9 mouse cellular contexts compared by ENCODE assay signal in the genomic region with DNA sequence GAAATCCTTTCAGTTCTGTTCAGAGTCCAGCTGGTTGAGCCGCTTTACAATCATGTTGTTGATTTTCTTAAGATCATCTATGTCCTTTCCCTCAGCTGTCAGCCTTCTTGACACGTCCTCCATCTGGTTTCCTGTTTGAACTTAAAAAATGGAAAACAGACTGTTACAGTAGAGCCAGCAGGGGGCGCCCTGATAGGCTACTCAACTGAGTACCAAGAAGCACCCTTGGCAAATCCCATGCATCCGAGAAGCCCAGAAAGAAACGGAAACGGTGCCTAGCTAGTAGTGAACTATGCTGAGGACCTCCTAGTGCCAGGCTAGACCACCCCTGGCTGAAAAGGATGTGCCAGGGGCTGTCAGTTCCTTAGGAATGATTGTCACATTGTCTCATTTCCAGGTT. TPM values are rescaled to one million over a fixed set of nuclear protein-coding genes. Genes with fewer than 3 reads are reported as not detected.
A peak's percentile ranks its signal among the peaks of the same experiment; 100 is the strongest.
DNase-seq lines count a peak whose midpoint lies in the region; ATAC-seq and TF ChIP-seq lines count a peak whose summit lies in the region.
"Had no signal": no experiment of that assay in that cellular context is flagged by ENCODE, and none has a peak within 500 bp of the region (broad histone marks: within the 10 kb centered on the region; RNA-seq: fewer than 3 reads in every experiment).

No protein-coding gene starts in this region.

- H3K9me3 ChIP-seq in heart, postnatal 0 days (replicated peaks; ENCODE audit: control insufficient read depth, low read length) = peaks cover 6% of the 10 kb centered on the region; the same call in 1 of the 2 replicates
- H3K9me3 ChIP-seq in MEL (replicated peaks; ENCODE audit: insufficient read depth, low read length) = no peaks in the 10 kb centered on the region
- H3K9me3 ChIP-seq in midbrain, embryonic 13.5 days = peaks cover 7% of the 10 kb centered on the region; the same call in 1 of the 2 replicates

- DNase-seq in heart, postnatal 0 days (ENCODE audit: low spot score) = peak; percentile 15
- DNase-seq in heart, adult 8-10 months (ENCODE audit: low spot score) = no peak
- DNase-seq in 416B (ENCODE audit: low read depth) (peak; percentile 74), MEL (ENCODE audit: low read depth, low spot score) (peak; percentile 63)
- no peak for DNase-seq in layer of hippocampus, adult 9-11 months

- TF ChIP-seq POLR2A in MEL (IDR thresholded peaks at IDR 0.05; ENCODE audit: control insufficient read depth in 1 of 2, insufficient read depth in 1 of 2, low read depth in 1 of 2, low read length in 2 of 2, poor library complexity in 1 of 2) = no peak
- no peak for TF ChIP-seq POLR2A in small intestine, adult 2 months (IDR thresholded peaks at IDR 0.05; ENCODE audit: low read depth, low read length)

- TF ChIP-seq EP300 in heart, postnatal 0 days (IDR thresholded peaks at IDR 0.05; ENCODE audit: low read depth) = no peak
- TF ChIP-seq EP300 in MEL (IDR thresholded peaks at IDR 0.05; ENCODE audit: low read depth in 1 of 2, low read length in 2 of 2) = no peak

- peak; percentile 30 for TF ChIP-seq RAD21 in MEL (IDR thresholded peaks at IDR 0.05; ENCODE audit: low read depth, low read length)

- no peak for ATAC-seq in heart, postnatal 0 days (ENCODE audit: insufficient read depth, low read depth)
- ATAC-seq in granulocyte monocyte progenitor cell, adult 5-6 weeks (replicated peaks; ENCODE audit: poor library complexity, severe bottlenecking) = peak; percentile 50
- no peak for ATAC-seq in midbrain, embryonic 13.5 days

- no peak overlapping the region for H3K4me2 ChIP-seq in heart, postnatal 0 days (ENCODE audit: low read depth, low read length)
- no peak overlapping the region for H3K4me2 ChIP-seq in midbrain, embryonic 13.5 days (replicated peaks)

- H3K36me3 ChIP-seq in heart, postnatal 0 days (replicated peaks; ENCODE audit: control insufficient read depth, insufficient read depth, low read length) = 0 out of 2 replicates have a peak, but pooled peaks cover 14% of the 10 kb centered on the region
- H3K36me3 ChIP-seq in MEL (ENCODE audit: control insufficient read depth in 1 of 2, insufficient read depth in 2 of 2, low read length in 2 of 2) = no peaks in the 10 kb centered on the region
- no peaks in the 10 kb centered on the region for H3K36me3 ChIP-seq in small intestine, adult 2 months (ENCODE audit: control insufficient read depth, insufficient read depth, low read length)
- no peaks in the 10 kb centered on the region for H3K36me3 ChIP-seq in midbrain, embryonic 13.5 days

- H3K27me3 ChIP-seq in heart, postnatal 0 days (ENCODE audit: control insufficient read depth, insufficient read depth, low read length) = no peaks in the 10 kb centered on the region
- H3K27me3 ChIP-seq in MEL (ENCODE audit: control insufficient read depth in 1 of 2, insufficient read depth in 2 of 2, low read length in 2 of 2) = no peaks in the 10 kb centered on the region
- H3K27me3 ChIP-seq in small intestine, adult 2 months (ENCODE audit: control insufficient read depth, insufficient read depth, low read length) = no peaks in the 10 kb centered on the region
- no peaks in the 10 kb centered on the region for H3K27me3 ChIP-seq in midbrain, embryonic 13.5 days

- no peak overlapping the region for H3K27ac ChIP-seq in heart, postnatal 0 days (ENCODE audit: low read depth)
- H3K27ac ChIP-seq in MEL (ENCODE audit: control insufficient read depth, low read depth, low read length) = no peak overlapping the region
- H3K27ac ChIP-seq in small intestine, adult 2 months (ENCODE audit: insufficient read depth, low read depth, low read length) = no peak overlapping the region
- no peak overlapping the region for H3K27ac ChIP-seq in midbrain, embryonic 13.5 days

- peak; percentile 53 for TF ChIP-seq CTCF in heart, postnatal 0 days (IDR thresholded peaks at IDR 0.05; ENCODE audit: low read depth)
- TF ChIP-seq CTCF in MEL (IDR thresholded peaks at IDR 0.05 in 2 of 3, conservative IDR thresholded peaks at IDR 0.05 in 1 of 3; ENCODE audit: control insufficient read depth in 1 of 3, insufficient read depth in 1 of 3, low read depth in 2 of 3, low read length in 3 of 3, poor library complexity in 1 of 3, severe bottlenecking in 1 of 3) = peak; percentile 47 to 68 (median 62)
- TF ChIP-seq CTCF in small intestine, adult 2 months (IDR thresholded peaks at IDR 0.05; ENCODE audit: extremely low read depth, insufficient read length, insufficient replicate concordance, low read depth, low read length) = peak; percentile 65; the same call in 1 of the 2 replicates

- WGBS in heart, postnatal 0 days = 45% methylated on average over 6 of the region's 6 CpGs
- 41% methylated on average over 6 of the region's 6 CpGs for WGBS in small intestine, adult 2 months
- WGBS in midbrain, embryonic 13.5 days = 64% methylated on average over 6 of the region's 6 CpGs

- H3K79me2 ChIP-seq in MEL (ENCODE audit: control insufficient read depth, insufficient read depth, low read length, poor library complexity) = no peaks in the 10 kb centered on the region

- no peak overlapping the region for H3K4me3 ChIP-seq in heart, postnatal 0 days (ENCODE audit: low read depth, low read length)
- H3K4me3 ChIP-seq in MEL (ENCODE audit: control insufficient read depth in 1 of 2, insufficient read depth in 1 of 2, low read depth in 2 of 2, low read length in 2 of 2) = no peak overlapping the region
- H3K4me3 ChIP-seq in small intestine, adult 2 months (ENCODE audit: low read depth, low read length) = no peak overlapping the region
- no peak overlapping the region for H3K4me3 ChIP-seq in midbrain, embryonic 13.5 days (replicated peaks)

- no peaks in the 10 kb centered on the region for H3K4me1 ChIP-seq in heart, postnatal 0 days (ENCODE audit: control insufficient read depth, insufficient read depth)
- peaks cover 0 to 3% of the 10 kb centered on the region in 2 experiments; a peak in 2 of 4 replicates for H3K4me1 ChIP-seq in MEL (ENCODE audit: control insufficient read depth in 1 of 2, insufficient read depth in 2 of 2, low read length in 2 of 2)
- no peaks in the 10 kb centered on the region for H3K4me1 ChIP-seq in small intestine, adult 2 months (ENCODE audit: control insufficient read depth, insufficient read depth, insufficient read length, low read length)
- no peaks in the 10 kb centered on the region for H3K4me1 ChIP-seq in midbrain, embryonic 13.5 days (replicated peaks)

- H3K9ac ChIP-seq in heart, postnatal 0 days (replicated peaks; ENCODE audit: low read depth, low read length) = no peak overlapping the region
- no peak overlapping the region for H3K9ac ChIP-seq in MEL (ENCODE audit: control insufficient read depth, low read depth, low read length, poor library complexity, severe bottlenecking)
- no peak overlapping the region for H3K9ac ChIP-seq in midbrain, embryonic 13.5 days (replicated peaks)

TF ChIP-seq in MEL, 35 proteins besides CTCF, POLR2A, EP300 and RAD21:
- TF ChIP-seq ZMIZ1 (IDR thresholded peaks at IDR 0.05; ENCODE audit: low read depth, low read length) (no peak), ZNF384 (IDR thresholded peaks at IDR 0.05; ENCODE audit: low read depth, low read length) (peak; percentile 42; the same call in 1 of the 2 replicates), SMC3 (IDR thresholded peaks at IDR 0.05; ENCODE audit: low read depth, low read length) (peak; percentile 69)
TF ChIP-seq in MEL: peak in this region for 2.

RNA-seq across cellular contexts. Expression of a gene that starts 22.2 kb away (rescaled TPM):
- 5.1 and 9.2 TPM in 2 replicates for total RNA-seq in heart, postnatal 0 days (2014; rRNA removed; ENCODE audit: low replicate concordance)
- polyA plus RNA-seq in heart, postnatal 0 days (2015; fragmentation: Nextera tagmentation; extraction: Ambion mirVana) = 24.3 and 37.5 TPM in 2 replicates
- 10 to 100 TPM; 54.6 to 69.7 (median 59.4) TPM for total RNA-seq in heart, adult 8-10 months (2022)
- total RNA-seq in MEL (2012; rRNA removed) = not detected in 2 replicates
- under 1 TPM in 1 of 2 experiments, not detected in 1; 0.14 TPM for polyA plus RNA-seq in MEL (2012; ENCODE audit: insufficient read depth in 1 of 2, insufficient read length in 2 of 2, low read depth in 1 of 2, low replicate concordance in 2 of 2, missing spikeins in 1 of 2)
- total RNA-seq in granulocyte monocyte progenitor cell, adult 5-6 weeks (2014; fragmentation: Nextera tagmentation) = not detected in 2 replicates
- 0.52 TPM in 1 of 2 replicates, not detected in the other for total RNA-seq in granulocyte monocyte progenitor cell, adult 5-6 weeks (2017)
- polyA plus RNA-seq in small intestine, adult 2 months (2012; rRNA removed) = not detected in 2 replicates
- not detected in 2 replicates for polyA plus RNA-seq in midbrain, embryonic 13.5 days (2015; fragmentation: Nextera tagmentation; extraction: Ambion mirVana)

RNA-seq across cellular contexts. Expression of a gene that starts 43.1 kb away (rescaled TPM):
- 2.5 and 2.7 TPM in 2 replicates for total RNA-seq in heart, postnatal 0 days (2014; rRNA removed; ENCODE audit: low replicate concordance)
- polyA plus RNA-seq in heart, postnatal 0 days (2015; fragmentation: Nextera tagmentation; extraction: Ambion mirVana) = 2.7 and 2.8 TPM in 2 replicates
- total RNA-seq in heart, adult 8-10 months (2022) = 1 to 10 TPM in 3 of 4 experiments, under 1 TPM in 1; 0.57 to 3.3 (median 1.4) TPM
- total RNA-seq in MEL (2012; rRNA removed) = 0.04 and 0.07 TPM in 2 replicates
- polyA plus RNA-seq in MEL (2012; ENCODE audit: insufficient read depth in 1 of 2, insufficient read length in 2 of 2, low read depth in 1 of 2, low replicate concordance in 2 of 2, missing spikeins in 1 of 2) = under 1 TPM in 1 of 2 experiments, not detected in 1; 0.03 TPM
- total RNA-seq in granulocyte monocyte progenitor cell, adult 5-6 weeks (2014; fragmentation: Nextera tagmentation) = 1.7 and 6.1 TPM in 2 replicates
- total RNA-seq in granulocyte monocyte progenitor cell, adult 5-6 weeks (2017) = 1.4 and 1.5 TPM in 2 replicates
- 17.8 and 79.2 TPM in 2 replicates for polyA plus RNA-seq in small intestine, adult 2 months (2012; rRNA removed)
- polyA plus RNA-seq in midbrain, embryonic 13.5 days (2015; fragmentation: Nextera tagmentation; extraction: Ambion mirVana) = not detected in 2 replicates
- polyA plus RNA-seq: neural tube, embryonic 14.5 days had no signal

Comparison
In these comparisons a context has a peak if more than half of its experiments do, and no peak if none do; other contexts are left out.
1. DNase-seq: peak in heart, postnatal 0 days (single experiment), 416B (single experiment) and MEL (single experiment); none in heart, adult 8-10 months (single experiment) and layer of hippocampus, adult 9-11 months (single experiment).
2. Peak in every context shown above with its lines, with median percentiles within 50 percentile points of each other: CTCF ChIP-seq.